Mouse (Mus musculus) kidney, postnatal 0 days (tissue): ENCODE data around the gene Tbc1d19. TPM values are rescaled to one million over a fixed set of nuclear protein-coding genes. Genes with fewer than 3 reads are reported as not detected.

Source experiments
- ATAC-seq: fragments of 200-750 bp; cut with Nextera tagmentation; replicated peaks from 2 replicates; pipeline ENCODE4 v1.8.0; 2017; ENCODE audit warnings: low read depth, moderate number of reproducible peaks, moderate TSS enrichment, moderate library complexity; ENCODE audit not compliant: low FRiP score
- DNase-seq: peaks from one replicate; pipeline ENCODE4 v3.0.0-alpha.2; 2016; ENCODE audit warnings: low spot score
- H3K27ac ChIP-seq: fragments of 300-500 bp; sonication (generic); 2 replicates; pipeline ENCODE4 v1.5.1; 2014; ENCODE audit warnings: mild to moderate bottlenecking
- H3K27me3 ChIP-seq: fragments of 300-500 bp; sonication (generic); 2 replicates; pipeline ENCODE4 v1.6.1; 2014; ENCODE audit warnings: low read length, mixed read lengths; ENCODE audit not compliant: insufficient read depth
- H3K36me3 ChIP-seq: fragments of 300-500 bp; sonication (generic); 2 replicates; pipeline ENCODE4 v1.6.1; 2014; ENCODE audit warnings: low read length, mixed read lengths; ENCODE audit not compliant: insufficient read depth
- H3K4me1 ChIP-seq: fragments of 300-500 bp; sonication (generic); replicated peaks from 2 replicates; pipeline ENCODE4 v1.6.1; 2014; ENCODE audit warnings: antibody characterized with exemption, low read length, mixed read lengths; ENCODE audit not compliant: insufficient read depth
- H3K4me2 ChIP-seq: fragments of 300-500 bp; sonication (generic); 2 replicates; pipeline ENCODE4 v1.6.1; 2014; ENCODE audit warnings: mild to moderate bottlenecking, low read length, moderate library complexity, mixed read lengths
- H3K4me3 ChIP-seq: fragments of 300-500 bp; sonication (generic); replicated peaks from 2 replicates; pipeline ENCODE4 v1.5.1; 2014; ENCODE audit warnings: low read depth, low read length
- H3K9ac ChIP-seq: fragments of 300-500 bp; sonication (generic); 2 replicates; pipeline ENCODE4 v1.6.1; 2014; ENCODE audit warnings: low read depth, low read length
- H3K9me3 ChIP-seq: fragments of 300-500 bp; sonication (generic); replicated peaks from 2 replicates; pipeline ENCODE4 v1.6.1; 2016; ENCODE audit warnings: low read length, inconsistent platforms, mixed read lengths
- CTCF ChIP-seq: IDR thresholded peaks from 2 replicates; pipeline ENCODE4 v1.5.1; 2016; ENCODE audit warnings: antibody characterized with exemption, low read depth, mild to moderate bottlenecking, moderate library complexity
- polyA plus RNA-seq: library from polyadenylated mRNA; unstranded; fragments of >200 nt; fragmentation: Nextera tagmentation; extraction: Ambion mirVana; gene quantifications from 2 replicates; pipeline ENCODE4 v1.2.1, GENCODE M21; 2015

Tbc1d19 gene
- polyA plus RNA-seq, 1 experiment from 2014 or later = 35.4 TPM

DNA sequence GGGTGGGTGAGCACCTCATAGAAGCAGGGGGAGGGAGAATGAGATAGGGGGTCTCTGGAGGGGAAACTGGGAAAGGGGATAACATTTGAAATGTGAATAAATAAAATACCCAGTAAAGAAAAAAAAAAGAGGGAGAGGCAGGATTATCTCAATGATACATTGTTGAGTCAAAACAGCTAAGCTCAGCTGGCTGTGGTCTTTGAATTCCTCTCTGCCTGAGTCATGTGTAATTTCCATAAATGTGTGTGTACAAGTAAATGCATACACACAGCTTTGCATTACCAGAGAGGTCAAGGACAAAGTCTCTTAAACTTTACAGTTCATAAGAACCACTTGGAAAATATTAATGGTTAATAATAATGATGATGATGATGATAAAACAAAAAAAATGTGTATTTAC lies 143.8 kb downstream of the Tbc1d19 start:
- no peak overlapping the region for H3K4me3 ChIP-seq
- ATAC-seq = no peak

More for the DNA sequence above, 143.8 kb downstream of the Tbc1d19 start:
- Histone ChIP-seq H3K9me3 (no peaks in the 10 kb centered on the region), H3K9ac (no peak overlapping the region), H3K4me2 (no peak overlapping the region), H3K27ac (no peak overlapping the region), H3K27me3 (no peaks in the 10 kb centered on the region), H3K4me1 (no peaks in the 10 kb centered on the region), H3K36me3 (no peaks in the 10 kb centered on the region)
- no peak for DNase-seq
- no peak for TF ChIP-seq CTCF

Other genes starting within 250 kb of the Tbc1d19 start
- 7.7 and 9.1 TPM in 2 replicates for gene Cckar, start 101.9 kb upstream of the Tbc1d19 start, polyA plus RNA-seq
- 21.4 and 24.2 TPM in 2 replicates for gene Stim2, start 188.9 kb downstream of the Tbc1d19 start, polyA plus RNA-seq